Mouse (Mus musculus) G1E (cell line): ENCODE measurements around the gene Ssu72. TPM values are rescaled to one million over a fixed set of nuclear protein-coding genes. Genes with fewer than 3 reads are reported as not detected.

Source experiments
- ATAC-seq: 2 replicates; pipeline ENCODE4 v1.8.0; 2016; ENCODE audit warnings: mild to moderate bottlenecking; ENCODE audit not compliant: insufficient number of reproducible peaks, poor library complexity, low FRiP score, severe bottlenecking; ENCODE audit errors: extremely low read depth
- DNase-seq: peaks from one replicate; pipeline ENCODE4 v3.0.0; 2012; ENCODE audit warnings: low spot score
- H3K27me3 ChIP-seq: 2 replicates; pipeline ENCODE4 v1.6.1; 2012; ENCODE audit warnings: mild to moderate bottlenecking, low read length, inconsistent platforms; ENCODE audit not compliant: insufficient read depth
- H3K36me3 ChIP-seq: replicated peaks from 2 replicates; pipeline ENCODE3; 2012; ENCODE audit warnings: mild to moderate bottlenecking, inconsistent platforms
- H3K4me1 ChIP-seq: 2 replicates; pipeline ENCODE4 v1.6.1; 2012; ENCODE audit warnings: low read depth, low read length, inconsistent platforms, mixed read lengths; ENCODE audit not compliant: insufficient read depth
- H3K4me3 ChIP-seq: 2 replicates; pipeline ENCODE4 v1.5.1; 2012; ENCODE audit warnings: low read depth, mild to moderate bottlenecking, inconsistent platforms, low read length, moderate library complexity, mixed read lengths
- H3K9me3 ChIP-seq: replicated peaks from 2 replicates; pipeline ENCODE4 v1.6.1; 2012; ENCODE audit warnings: inconsistent platforms
- CTCF ChIP-seq: IDR thresholded peaks from 2 replicates; pipeline ENCODE4 v1.5.1; 2012; ENCODE audit warnings: low read depth, low read length, inconsistent platforms, mixed read lengths
- GATA1 ChIP-seq: IDR thresholded peaks from 2 replicates; pipeline ENCODE4 v1.6.1; 2012; ENCODE audit warnings: borderline replicate concordance, low read length, inconsistent platforms, mixed read lengths
- GATA2 ChIP-seq: IDR thresholded peaks from 2 replicates; pipeline ENCODE4 v1.6.1; 2012; ENCODE audit warnings: low read depth, low read length, inconsistent platforms, borderline replicate concordance
- POLR2AphosphoS5 ChIP-seq: IDR thresholded peaks from 2 replicates; pipeline ENCODE4 v1.6.1; 2012; ENCODE audit warnings: low read depth, low read length, inconsistent platforms; ENCODE audit not compliant: insufficient replicate concordance
- TAL1 ChIP-seq: conservative IDR thresholded peaks from 2 replicates; pipeline ENCODE4 v1.6.1; 2012; ENCODE audit warnings: low read depth, low read length, inconsistent platforms, mixed read lengths
- polyA plus RNA-seq: library from polyadenylated mRNA; stranded (reverse); fragments of >175 nt; gene quantifications from 2 replicates; pipeline ENCODE4 v1.2.3, GENCODE M21; 2012
- total RNA-seq, 2 experiments: library from RNA; stranded (forward) in 1 of 2; stranded (reverse) in 1 of 2; fragments of 200-1000 nt in 1 of 2; fragments of >200 nt in 1 of 2; fragmentation: Nextera tagmentation in 1 of 2; gene quantifications; 2 replicates each; pipeline ENCODE4 v1.2.3; 2014 to 2017

Gene Ssu72
- total and polyA plus RNA-seq, 3 experiments = 91.4 to 195 (median 186) TPM

GRCm38 (mm10) chr4:155761356-155762099 lies 56.9 kb downstream of the Ssu72 start:
- TF ChIP-seq TAL1 (no peak), GATA1 (no peak)
- Histone ChIP-seq H3K36me3 (peaks cover 28% of the 10 kb centered on the region), H3K9me3 (no peaks in the 10 kb centered on the region), H3K27me3 (no peaks in the 10 kb centered on the region), H3K4me3 (peak overlapping the region; percentile 90), H3K4me1 (peaks cover 41% of the 10 kb centered on the region)
- no peak for DNase-seq
- ATAC-seq = no peak

- Histone ChIP-seq H3K27me3 (no peaks in the 10 kb centered on the region), H3K36me3 (peaks cover 23% of the 10 kb centered on the region), H3K4me1 (peaks cover 37% of the 10 kb centered on the region), H3K4me3 (no peak overlapping the region), H3K9me3 (no peaks in the 10 kb centered on the region)
- TF ChIP-seq CTCF = no peak
- no peak for TF ChIP-seq POLR2AphosphoS5
- no peak for TF ChIP-seq GATA2
- no peak for TF ChIP-seq GATA1
- TF ChIP-seq TAL1 = no peak
- ATAC-seq = no peak
- no peak for DNase-seq
Measured at GRCm38 (mm10) chr4:155762357-155762756, 57.8 kb downstream of the Ssu72 start.

GRCm38 (mm10) chr4:155769496-155769879 lies 64.9 kb downstream of the Ssu72 start:
- TF ChIP-seq GATA2 (no peak), CTCF (no peak), GATA1 (no peak), TAL1 (no peak), POLR2AphosphoS5 (no peak)
- Histone ChIP-seq H3K4me1 (peaks cover 30% of the 10 kb centered on the region), H3K9me3 (no peaks in the 10 kb centered on the region), H3K36me3 (peaks cover 16% of the 10 kb centered on the region), H3K27me3 (peaks cover 35% of the 10 kb centered on the region), H3K4me3 (peak overlapping the region; percentile 77)
- ATAC-seq (no peak; the same call in 1 of the 2 replicates), DNase-seq (no peak)

GRCm38 (mm10) chr4:155769880-155770512 lies 65.4 kb downstream of the Ssu72 start:
- Histone ChIP-seq H3K27me3 (peaks cover 38% of the 10 kb centered on the region), H3K4me1 (peaks cover 35% of the 10 kb centered on the region), H3K9me3 (no peaks in the 10 kb centered on the region), H3K4me3 (peak overlapping the region; percentile 77), H3K36me3 (peaks cover 16% of the 10 kb centered on the region)
- DNase-seq (peak; percentile 89), ATAC-seq (peak; percentile 76)
- TF ChIP-seq GATA1 (no peak), POLR2AphosphoS5 (no peak), CTCF (peak; percentile 97), TAL1 (no peak), GATA2 (no peak)

GRCm38 (mm10) chr4:155770626-155771025 lies 66.0 kb downstream of the Ssu72 start:
- no peak for ATAC-seq
- peak overlapping the region; percentile 77 for H3K4me3 ChIP-seq
- peaks cover 16% of the 10 kb centered on the region for H3K36me3 ChIP-seq
- TF ChIP-seq GATA2 (no peak), CTCF (no peak), GATA1 (no peak), POLR2AphosphoS5 (no peak), TAL1 (no peak)
- H3K27me3 ChIP-seq = peaks cover 44% of the 10 kb centered on the region
- no peaks in the 10 kb centered on the region for H3K9me3 ChIP-seq
- no peak for DNase-seq
- peaks cover 41% of the 10 kb centered on the region for H3K4me1 ChIP-seq

GRCm38 (mm10) chr4:155771706-155772105 lies 67.1 kb downstream of the Ssu72 start:
- Histone ChIP-seq H3K4me3 (no peak overlapping the region), H3K4me1 (peaks cover 42% of the 10 kb centered on the region), H3K9me3 (no peaks in the 10 kb centered on the region), H3K27me3 (peaks cover 54% of the 10 kb centered on the region), H3K36me3 (peaks cover 16% of the 10 kb centered on the region)
- no peak for DNase-seq
- no peak for ATAC-seq
- no peak for TF ChIP-seq POLR2AphosphoS5
- TF ChIP-seq CTCF = no peak
- no peak for TF ChIP-seq GATA2
- no peak for TF ChIP-seq TAL1
- TF ChIP-seq GATA1 = no peak
